Mouse (Mus musculus) C2C12 (cell line): Measurements from ENCODE around the gene Ubiad1.

Source experiments
- CEBPB ChIP-seq: IDR thresholded peaks from one replicate; pipeline ENCODE4 v1.6.1; 2011; ENCODE audit warnings: low read depth, mild to moderate bottlenecking, control low read depth, moderate library complexity
- CTCF ChIP-seq: IDR thresholded peaks from one replicate; pipeline ENCODE4 v1.5.1; 2011; ENCODE audit not compliant: control insufficient read depth, insufficient read depth, insufficient read length
- MYOG ChIP-seq: IDR thresholded peaks from one replicate; pipeline ENCODE4 v1.6.1; 2011; ENCODE audit not compliant: control insufficient read depth, insufficient read length; ENCODE audit errors: extremely low read depth
- USF1 ChIP-seq: IDR thresholded peaks from one replicate; pipeline ENCODE4 v1.6.1; 2011; ENCODE audit warnings: low read depth, mild to moderate bottlenecking, control low read depth, moderate library complexity

- TF ChIP-seq CTCF = no peak
- no peak for TF ChIP-seq USF1
- TF ChIP-seq CEBPB = no peak
- TF ChIP-seq MYOG = no peak
Observed at GRCm38 (mm10) chr4:148404748-148405147, 39.8 kb downstream of the Ubiad1 start.
